Comparison of ENCODE assay signal across 27 mouse cellular contexts in genomic region chr11:68565032-68565429, GRCm38 (mm10). TPM values are rescaled to one million over a fixed set of nuclear protein-coding genes. Genes with fewer than 3 reads are reported as not detected.
DNase-seq lines count a peak whose midpoint lies in the region; ATAC-seq and TF ChIP-seq lines count a peak whose summit lies in the region.
"Had no signal": no experiment of that assay in that cellular context is flagged by ENCODE, and none has a peak within 500 bp of the region (broad histone marks: within the 10 kb centered on the region; RNA-seq: fewer than 3 reads in every experiment).

No protein-coding gene starts in this region.

- H3K4me2 ChIP-seq in heart, embryonic 11.5 days, result no peak overlapping the region
- H3K4me2 ChIP-seq in intestine, postnatal 0 days (replicated peaks; ENCODE audit: low read depth), result peak overlapping the region; percentile 18; the same call in 1 of the 2 replicates
- H3K4me2 ChIP-seq: embryonic facial prominence, embryonic 13.5 days; embryonic facial prominence, embryonic 15.5 days; forebrain, embryonic 12.5 days had no signal

- H3K9me3 ChIP-seq in heart, embryonic 11.5 days (replicated peaks; ENCODE audit: control insufficient read depth, low read length), result no peaks in the 10 kb centered on the region
- H3K9me3 ChIP-seq in intestine, postnatal 0 days (ENCODE audit: control insufficient read depth), result no peaks in the 10 kb centered on the region
- H3K9me3 ChIP-seq: embryonic facial prominence, embryonic 13.5 days; embryonic facial prominence, embryonic 15.5 days; forebrain, embryonic 10.5 days; forebrain, embryonic 12.5 days; G1E had no signal

- ATAC-seq in heart, embryonic 11.5 days (replicated peaks; ENCODE audit: insufficient number of reproducible peaks, low FRiP score, low TSS enrichment), result no peak
- peak; percentile 83 for ATAC-seq in intestine, postnatal 0 days
- ATAC-seq: activated CD4-positive, CD25-positive, alpha-beta regulatory T cell, adult 4 months; CD4-positive, CD25-positive, alpha-beta regulatory T cell, adult 4 months; forebrain, embryonic 14.5 days; forebrain, embryonic 16.5 days; Patski had no signal

- no peak overlapping the region for H3K4me3 ChIP-seq in heart, embryonic 11.5 days (ENCODE audit: low read depth, low read length)
- H3K4me3 ChIP-seq in intestine, postnatal 0 days (ENCODE audit: low read depth, low read length), result no peak overlapping the region
- H3K4me3 ChIP-seq: embryonic facial prominence, embryonic 13.5 days; embryonic facial prominence, embryonic 15.5 days; erythroblast, embryonic 14.5 days; forebrain, embryonic 10.5 days; forebrain, embryonic 12.5 days had no signal

- WGBS in heart, embryonic 11.5 days (ENCODE audit: insufficient replicate concordance), result 78% methylated on average over 3 of the region's 3 CpGs
- WGBS in intestine, postnatal 0 days, result 52% methylated on average over 3 of the region's 3 CpGs

- no peaks in the 10 kb centered on the region for H3K36me3 ChIP-seq in heart, embryonic 11.5 days (ENCODE audit: control insufficient read depth, insufficient read depth, low read length)
- H3K36me3 ChIP-seq in intestine, postnatal 0 days (ENCODE audit: control insufficient read depth, insufficient read depth), result no peaks in the 10 kb centered on the region
- H3K36me3 ChIP-seq: embryonic facial prominence, embryonic 13.5 days; embryonic facial prominence, embryonic 15.5 days; forebrain, embryonic 10.5 days; forebrain, embryonic 12.5 days; G1E had no signal

- H3K4me1 ChIP-seq in heart, embryonic 11.5 days (ENCODE audit: control insufficient read depth, insufficient read depth, low read length), result no peaks in the 10 kb centered on the region; the same call in 1 of the 2 replicates
- no peaks in the 10 kb centered on the region; the same call in 1 of the 2 replicates for H3K4me1 ChIP-seq in intestine, postnatal 0 days (replicated peaks; ENCODE audit: control insufficient read depth, insufficient read depth, low read length)

- no peak for TF ChIP-seq CTCF in intestine, postnatal 0 days (IDR thresholded peaks at IDR 0.05; ENCODE audit: low read depth)

- H3K27ac ChIP-seq in heart, embryonic 11.5 days (ENCODE audit: low read depth, low read length), result no peak overlapping the region
- peak overlapping the region; percentile 73 for H3K27ac ChIP-seq in intestine, postnatal 0 days (ENCODE audit: low read depth, low read length)
- H3K27ac ChIP-seq: embryonic facial prominence, embryonic 13.5 days; embryonic facial prominence, embryonic 15.5 days; forebrain, embryonic 10.5 days; forebrain, embryonic 12.5 days had no signal

- peak; percentile 60 for DNase-seq in heart, adult 11 months
- DNase-seq in kidney, adult 11 months, result no peak
- DNase-seq in urinary bladder, postnatal 25 days (ENCODE audit: low spot score), result no peak
- DNase-seq: adrenal gland, adult 8-10 months; adrenal gland, postnatal 14 days; adrenal gland, postnatal 36 days; B cell, adult 2 months; cerebellum, adult 11-12 months; cerebellum, adult 2 months; cerebellum, adult 9-10 months; cerebellum, postnatal 10 days; cerebellum, postnatal 25 days; embryo, embryonic 11 days had no signal

- no peak overlapping the region for H3K9ac ChIP-seq in heart, embryonic 11.5 days (ENCODE audit: low read depth, low read length)
- no peak overlapping the region for H3K9ac ChIP-seq in intestine, postnatal 0 days (ENCODE audit: low read depth, low read length)
- H3K9ac ChIP-seq: embryonic facial prominence, embryonic 13.5 days; embryonic facial prominence, embryonic 15.5 days; forebrain, embryonic 12.5 days had no signal

- H3K27me3 ChIP-seq in heart, embryonic 11.5 days (ENCODE audit: control insufficient read depth, insufficient read depth, low read length), result no peaks in the 10 kb centered on the region
- no peaks in the 10 kb centered on the region for H3K27me3 ChIP-seq in intestine, postnatal 0 days (replicated peaks; ENCODE audit: control insufficient read depth, insufficient read depth, low read length)
- H3K27me3 ChIP-seq: CH12.LX; embryonic facial prominence, embryonic 15.5 days had no signal

RNA-seq across cellular contexts. Expression of gene Mfsd6l, which starts 9.0 kb away (rescaled TPM):
- 0.17 TPM in 1 of 2 replicates, not detected in the other for polyA plus RNA-seq in heart, embryonic 11.5 days (2014; fragmentation: Nextera tagmentation; extraction: Ambion mirVana)
- 7.7 and 8.3 TPM in 2 replicates for polyA plus RNA-seq in intestine, postnatal 0 days (2015; fragmentation: Nextera tagmentation; extraction: Ambion mirVana)
- polyA plus RNA-seq: activated CD4-positive, CD25-positive, alpha-beta regulatory T cell, adult 4 months; CD4-positive, CD25-positive, alpha-beta regulatory T cell, adult 4 months; erythroblast, embryonic 14.5 days; forebrain, embryonic 12.5 days; forebrain, embryonic 14.5 days; forebrain, embryonic 16.5 days; G1E had no signal

RNA-seq across cellular contexts. Expression of gene Ccdc42, which starts 21.8 kb away (rescaled TPM):
- polyA plus RNA-seq in heart, embryonic 11.5 days (2014; fragmentation: Nextera tagmentation; extraction: Ambion mirVana), result 0.29 and 0.58 TPM in 2 replicates
- polyA plus RNA-seq in intestine, postnatal 0 days (2015; fragmentation: Nextera tagmentation; extraction: Ambion mirVana), result 0.21 TPM in 1 of 2 replicates, not detected in the other
- polyA plus RNA-seq: activated CD4-positive, CD25-positive, alpha-beta regulatory T cell, adult 4 months; CD4-positive, CD25-positive, alpha-beta regulatory T cell, adult 4 months; embryonic facial prominence, embryonic 13.5 days; embryonic facial prominence, embryonic 15.5 days; erythroblast, embryonic 14.5 days; G1E; Patski had no signal
